Mouse (Mus musculus): Measurements from ENCODE around the gene Il15. TPM values are rescaled to one million over a fixed set of nuclear protein-coding genes. Genes with fewer than 3 reads are reported as not detected.

Gene Il15
- polyA plus RNA-seq, 1 experiment from 2014 or later = 12.8 TPM

- no peak for DNase-seq
- Histone ChIP-seq H3K4me2 (no peak overlapping the region), H3K27me3 (ENCODE audit: insufficient read depth, low read length) (no peaks in the 10 kb centered on the region), H3K9ac (no peak overlapping the region), H3K36me3 (ENCODE audit: insufficient read depth) (no peaks in the 10 kb centered on the region), H3K27ac (ENCODE audit: low read depth) (no peak overlapping the region), H3K4me3 (ENCODE audit: low read depth, low read length) (no peak overlapping the region), H3K9me3 (ENCODE audit: low read depth, low read length) (no peaks in the 10 kb centered on the region), H3K4me1 (ENCODE audit: insufficient read depth) (no peaks in the 10 kb centered on the region)
- ATAC-seq (ENCODE audit: insufficient read depth) = no peak
- no peak for TF ChIP-seq CTCF (IDR thresholded peaks at IDR 0.05; ENCODE audit: low read depth)
- WGBS = 40% methylated on average over 2 of the region's 2 CpGs
These were observed 74.9 kb downstream of the Il15 start for GRCm38 (mm10) chr8:82327986-82328652.

GRCm38 (mm10) chr8:82326061-82326460 lies 77.0 kb downstream of the Il15 start:
- WGBS = 64% methylated on average over 1 of the region's 1 CpGs
- no peak for TF ChIP-seq CTCF (IDR thresholded peaks at IDR 0.05; ENCODE audit: low read depth)
- Histone ChIP-seq H3K9ac (no peak overlapping the region), H3K27me3 (ENCODE audit: insufficient read depth, low read length) (no peaks in the 10 kb centered on the region), H3K4me3 (ENCODE audit: low read depth, low read length) (no peak overlapping the region), H3K36me3 (ENCODE audit: insufficient read depth) (no peaks in the 10 kb centered on the region), H3K4me1 (ENCODE audit: insufficient read depth) (no peaks in the 10 kb centered on the region), H3K9me3 (ENCODE audit: low read depth, low read length) (no peaks in the 10 kb centered on the region), H3K4me2 (no peak overlapping the region), H3K27ac (ENCODE audit: low read depth) (no peak overlapping the region)
- ATAC-seq (ENCODE audit: insufficient read depth) (no peak), DNase-seq (no peak)

- Histone ChIP-seq H3K4me3 (ENCODE audit: low read depth, low read length) (no peak overlapping the region), H3K4me1 (ENCODE audit: insufficient read depth) (no peaks in the 10 kb centered on the region), H3K27ac (ENCODE audit: low read depth) (no peak overlapping the region), H3K36me3 (ENCODE audit: insufficient read depth) (no peaks in the 10 kb centered on the region), H3K9ac (no peak overlapping the region), H3K4me2 (no peak overlapping the region), H3K27me3 (ENCODE audit: insufficient read depth, low read length) (no peaks in the 10 kb centered on the region), H3K9me3 (ENCODE audit: low read depth, low read length) (no peaks in the 10 kb centered on the region)
- no peak for TF ChIP-seq CTCF (IDR thresholded peaks at IDR 0.05; ENCODE audit: low read depth)
- 77% methylated on average over 6 of the region's 6 CpGs for WGBS
- no peak for DNase-seq
- no peak for ATAC-seq (ENCODE audit: insufficient read depth)
These were observed 77.4 kb downstream of the Il15 start for GRCm38 (mm10) chr8:82325586-82325985.

- no peak overlapping the region for H3K4me3 ChIP-seq (ENCODE audit: low read depth, low read length)
- H3K4me2 ChIP-seq = no peak overlapping the region
- no peaks in the 10 kb centered on the region for H3K4me1 ChIP-seq (ENCODE audit: insufficient read depth)
- H3K27ac ChIP-seq (ENCODE audit: low read depth) = no peak overlapping the region
- H3K27me3 ChIP-seq (ENCODE audit: insufficient read depth, low read length) = no peaks in the 10 kb centered on the region
- H3K9ac ChIP-seq = no peak overlapping the region
- ATAC-seq (ENCODE audit: insufficient read depth) (no peak), DNase-seq (no peak)
- WGBS = 45% methylated on average over 3 of the region's 3 CpGs
- H3K9me3 ChIP-seq (ENCODE audit: low read depth, low read length) = no peaks in the 10 kb centered on the region
- TF ChIP-seq CTCF (IDR thresholded peaks at IDR 0.05; ENCODE audit: low read depth) = no peak
- no peaks in the 10 kb centered on the region for H3K36me3 ChIP-seq (ENCODE audit: insufficient read depth)
These were observed 85.6 kb downstream of the Il15 start for GRCm38 (mm10) chr8:82317446-82317845.

- H3K4me2 ChIP-seq = no peak overlapping the region
- WGBS = 37% methylated on average over 1 of the region's 1 CpGs
- no peak overlapping the region for H3K9ac ChIP-seq
- no peaks in the 10 kb centered on the region for H3K4me1 ChIP-seq (ENCODE audit: insufficient read depth)
- H3K9me3 ChIP-seq (ENCODE audit: low read depth, low read length) = no peaks in the 10 kb centered on the region
- H3K27ac ChIP-seq (ENCODE audit: low read depth) = no peak overlapping the region
- no peaks in the 10 kb centered on the region for H3K36me3 ChIP-seq (ENCODE audit: insufficient read depth)
- H3K4me3 ChIP-seq (ENCODE audit: low read depth, low read length) = no peak overlapping the region
- ATAC-seq (ENCODE audit: insufficient read depth) = no peak
- no peak for TF ChIP-seq CTCF (IDR thresholded peaks at IDR 0.05; ENCODE audit: low read depth)
- H3K27me3 ChIP-seq (ENCODE audit: insufficient read depth, low read length) = no peaks in the 10 kb centered on the region
- DNase-seq = no peak
These were observed 96.6 kb downstream of the Il15 start for GRCm38 (mm10) chr8:82306424-82306823.

GRCm38 (mm10) chr8:82296256-82296655 lies 106.8 kb downstream of the Il15 start:
- 79% methylated on average over 2 of the region's 2 CpGs for WGBS
- no peak overlapping the region for H3K9ac ChIP-seq
- no peaks in the 10 kb centered on the region for H3K27me3 ChIP-seq (ENCODE audit: insufficient read depth, low read length)
- H3K36me3 ChIP-seq (ENCODE audit: insufficient read depth) = no peaks in the 10 kb centered on the region
- no peaks in the 10 kb centered on the region for H3K9me3 ChIP-seq (ENCODE audit: low read depth, low read length)
- H3K4me2 ChIP-seq = no peak overlapping the region
- no peak overlapping the region for H3K27ac ChIP-seq (ENCODE audit: low read depth)
- ATAC-seq (ENCODE audit: insufficient read depth) = no peak
- no peak overlapping the region for H3K4me3 ChIP-seq (ENCODE audit: low read depth, low read length)
- no peaks in the 10 kb centered on the region for H3K4me1 ChIP-seq (ENCODE audit: insufficient read depth)
- no peak for DNase-seq
- TF ChIP-seq CTCF (IDR thresholded peaks at IDR 0.05; ENCODE audit: low read depth) = no peak

GRCm38 (mm10) chr8:82291659-82292058 lies 111.4 kb downstream of the Il15 start:
- no peak overlapping the region for H3K4me3 ChIP-seq (ENCODE audit: low read depth, low read length)
- no peak overlapping the region for H3K9ac ChIP-seq
- H3K27ac ChIP-seq (ENCODE audit: low read depth) = no peak overlapping the region
- H3K4me2 ChIP-seq = no peak overlapping the region
- DNase-seq (no peak), ATAC-seq (ENCODE audit: insufficient read depth) (no peak)
- H3K9me3 ChIP-seq (ENCODE audit: low read depth, low read length) = no peaks in the 10 kb centered on the region
- no peaks in the 10 kb centered on the region for H3K27me3 ChIP-seq (ENCODE audit: insufficient read depth, low read length)
- no peak for TF ChIP-seq CTCF (IDR thresholded peaks at IDR 0.05; ENCODE audit: low read depth)
- no peaks in the 10 kb centered on the region for H3K4me1 ChIP-seq (ENCODE audit: insufficient read depth)
- H3K36me3 ChIP-seq (ENCODE audit: insufficient read depth) = no peaks in the 10 kb centered on the region
- WGBS = 88% methylated on average over 5 of the region's 5 CpGs

All from lung, embryonic 14.5 days (tissue).